Mouse (Mus musculus): ENCODE results near the gene Lsm5. TPM values are rescaled to one million over a fixed set of nuclear protein-coding genes. Genes with fewer than 3 reads are reported as not detected.
A peak's percentile ranks its signal among the peaks of the same experiment; 100 is the strongest.

The Lsm5 gene
- 4.0 and 7.2 TPM in 2 replicates for polyA plus RNA-seq (2012; rRNA removed)

- TF ChIP-seq CTCF (conservative IDR thresholded peaks at IDR 0.05; ENCODE audit: insufficient read depth, insufficient read length, low read depth, low read length) (no peak), POLR2A (IDR thresholded peaks at IDR 0.05; ENCODE audit: low read depth, low read length) (no peak)
- Histone ChIP-seq H3K36me3 (ENCODE audit: control insufficient read depth, insufficient read depth, low read length) (no peaks in the 10 kb centered on the region), H3K27me3 (replicated peaks; ENCODE audit: control insufficient read depth, insufficient read depth, low read length) (no peaks in the 10 kb centered on the region), H3K4me3 (ENCODE audit: insufficient read depth, low read depth, low read length) (peak within 1 kb of the TSS; percentile 93), H3K4me1 (ENCODE audit: control insufficient read depth, insufficient read depth, low read length) (no peaks in the 10 kb centered on the region), H3K27ac (ENCODE audit: insufficient read depth, low read depth, low read length) (no peak within 1 kb of the TSS)
- DNase-seq = peak; percentile 94
- under 1% methylated on average over 46 of the region's 46 CpGs for WGBS
These were observed at the start of gene Lsm5 for GRCm38 (mm10) chr6:56703931-56704900. Lsm5 (minus strand) TSS chr6:56704710.

- Histone ChIP-seq H3K4me1 (ENCODE audit: control insufficient read depth, insufficient read depth, low read length) (peaks cover 3% of the 10 kb centered on the region; the same call in 1 of the 2 replicates), H3K36me3 (ENCODE audit: control insufficient read depth, insufficient read depth, low read length) (peaks cover 9% of the 10 kb centered on the region), H3K27me3 (replicated peaks; ENCODE audit: control insufficient read depth, insufficient read depth, low read length) (no peaks in the 10 kb centered on the region), H3K27ac (ENCODE audit: insufficient read depth, low read depth, low read length) (no peak overlapping the region), H3K4me3 (ENCODE audit: insufficient read depth, low read depth, low read length) (no peak overlapping the region)
- TF ChIP-seq CTCF (conservative IDR thresholded peaks at IDR 0.05; ENCODE audit: insufficient read depth, insufficient read length, low read depth, low read length) = no peak
- TF ChIP-seq POLR2A (IDR thresholded peaks at IDR 0.05; ENCODE audit: low read depth, low read length) = no peak
- 87% methylated on average over 3 of the region's 3 CpGs for WGBS
- DNase-seq = no peak
These were observed 49.2 kb upstream of the Lsm5 start for GRCm38 (mm10) chr6:56753719-56754118.

GRCm38 (mm10) chr6:56745950-56746543, 41.5 kb upstream of the Lsm5 start:
- Histone ChIP-seq H3K36me3 (ENCODE audit: control insufficient read depth, insufficient read depth, low read length) (peaks cover 2% of the 10 kb centered on the region; the same call in 1 of the 2 replicates), H3K27me3 (replicated peaks; ENCODE audit: control insufficient read depth, insufficient read depth, low read length) (no peaks in the 10 kb centered on the region), H3K4me3 (ENCODE audit: insufficient read depth, low read depth, low read length) (no peak overlapping the region), H3K4me1 (ENCODE audit: control insufficient read depth, insufficient read depth, low read length) (no peaks in the 10 kb centered on the region), H3K27ac (ENCODE audit: insufficient read depth, low read depth, low read length) (no peak overlapping the region)
- peak; percentile 20 for DNase-seq
- no peak for TF ChIP-seq POLR2A (IDR thresholded peaks at IDR 0.05; ENCODE audit: low read depth, low read length)
- TF ChIP-seq CTCF (conservative IDR thresholded peaks at IDR 0.05; ENCODE audit: insufficient read depth, insufficient read length, low read depth, low read length) = no peak
- WGBS = 54% methylated on average over 5 of the region's 5 CpGs

GRCm38 (mm10) chr6:56732545-56732944, 28.0 kb upstream of the Lsm5 start:
- WGBS = 80% methylated on average over 2 of the region's 2 CpGs
- H3K4me1 ChIP-seq (ENCODE audit: control insufficient read depth, insufficient read depth, low read length) = no peaks in the 10 kb centered on the region
- H3K27me3 ChIP-seq (replicated peaks; ENCODE audit: control insufficient read depth, insufficient read depth, low read length) = no peaks in the 10 kb centered on the region
- TF ChIP-seq CTCF (conservative IDR thresholded peaks at IDR 0.05; ENCODE audit: insufficient read depth, insufficient read length, low read depth, low read length) = no peak
- no peak for TF ChIP-seq POLR2A (IDR thresholded peaks at IDR 0.05; ENCODE audit: low read depth, low read length)
- DNase-seq = no peak
- no peak overlapping the region for H3K27ac ChIP-seq (ENCODE audit: insufficient read depth, low read depth, low read length)
- peaks cover 10% of the 10 kb centered on the region for H3K36me3 ChIP-seq (ENCODE audit: control insufficient read depth, insufficient read depth, low read length)
- no peak overlapping the region for H3K4me3 ChIP-seq (ENCODE audit: insufficient read depth, low read depth, low read length)

GRCm38 (mm10) chr6:56720877-56721276, 16.4 kb upstream of the Lsm5 start:
- WGBS = 49% methylated on average over 3 of the region's 3 CpGs
- no peak overlapping the region for H3K4me3 ChIP-seq (ENCODE audit: insufficient read depth, low read depth, low read length)
- TF ChIP-seq POLR2A (IDR thresholded peaks at IDR 0.05; ENCODE audit: low read depth, low read length) (no peak), CTCF (conservative IDR thresholded peaks at IDR 0.05; ENCODE audit: insufficient read depth, insufficient read length, low read depth, low read length) (no peak)
- peaks cover 2% of the 10 kb centered on the region for H3K36me3 ChIP-seq (ENCODE audit: control insufficient read depth, insufficient read depth, low read length)
- H3K27ac ChIP-seq (ENCODE audit: insufficient read depth, low read depth, low read length) = no peak overlapping the region
- H3K27me3 ChIP-seq (replicated peaks; ENCODE audit: control insufficient read depth, insufficient read depth, low read length) = no peaks in the 10 kb centered on the region
- no peak for DNase-seq
- H3K4me1 ChIP-seq (ENCODE audit: control insufficient read depth, insufficient read depth, low read length) = peaks cover 4% of the 10 kb centered on the region; the same call in 1 of the 2 replicates

DNA sequence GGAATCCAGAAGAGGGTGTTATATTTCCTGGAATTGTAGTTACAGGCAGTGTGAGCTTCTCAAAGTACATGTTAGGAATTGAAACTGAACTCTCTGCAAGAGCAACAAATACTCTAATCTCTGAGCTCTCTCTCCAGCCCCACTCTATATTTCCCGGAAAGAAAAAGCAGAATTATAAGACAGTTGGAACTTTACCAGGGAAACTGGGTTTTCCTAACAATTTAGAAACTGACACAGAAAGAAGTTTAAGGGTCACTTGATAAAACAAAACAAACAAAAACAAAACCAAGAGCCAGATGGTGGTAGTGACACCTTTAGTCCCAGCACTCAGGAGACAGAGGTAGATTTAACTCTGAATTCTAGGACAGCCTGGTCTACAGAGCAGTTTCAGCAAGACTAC, 14.6 kb upstream of the Lsm5 start:
- DNase-seq = no peak
- 50% methylated on average over 1 of the region's 1 CpGs for WGBS
- H3K27ac ChIP-seq (ENCODE audit: insufficient read depth, low read depth, low read length) = no peak overlapping the region
- no peaks in the 10 kb centered on the region for H3K36me3 ChIP-seq (ENCODE audit: control insufficient read depth, insufficient read depth, low read length)
- no peak overlapping the region for H3K4me3 ChIP-seq (ENCODE audit: insufficient read depth, low read depth, low read length)
- peaks cover 6% of the 10 kb centered on the region; the same call in 1 of the 2 replicates for H3K4me1 ChIP-seq (ENCODE audit: control insufficient read depth, insufficient read depth, low read length)
- TF ChIP-seq POLR2A (IDR thresholded peaks at IDR 0.05; ENCODE audit: low read depth, low read length) = no peak
- no peak for TF ChIP-seq CTCF (conservative IDR thresholded peaks at IDR 0.05; ENCODE audit: insufficient read depth, insufficient read length, low read depth, low read length)
- H3K27me3 ChIP-seq (replicated peaks; ENCODE audit: control insufficient read depth, insufficient read depth, low read length) = no peaks in the 10 kb centered on the region

GRCm38 (mm10) chr6:56715270-56715666, 10.8 kb upstream of the Lsm5 start:
- peaks cover 6% of the 10 kb centered on the region; the same call in 1 of the 2 replicates for H3K4me1 ChIP-seq (ENCODE audit: control insufficient read depth, insufficient read depth, low read length)
- TF ChIP-seq CTCF (conservative IDR thresholded peaks at IDR 0.05; ENCODE audit: insufficient read depth, insufficient read length, low read depth, low read length) = no peak
- TF ChIP-seq POLR2A (IDR thresholded peaks at IDR 0.05; ENCODE audit: low read depth, low read length) = no peak
- no peaks in the 10 kb centered on the region for H3K27me3 ChIP-seq (replicated peaks; ENCODE audit: control insufficient read depth, insufficient read depth, low read length)
- no peaks in the 10 kb centered on the region for H3K36me3 ChIP-seq (ENCODE audit: control insufficient read depth, insufficient read depth, low read length)
- peak overlapping the region; percentile 72 for H3K27ac ChIP-seq (ENCODE audit: insufficient read depth, low read depth, low read length)
- peak; percentile 51 for DNase-seq
- under 1% methylated on average over 25 of the region's 25 CpGs for WGBS
- peak overlapping the region; percentile 95 for H3K4me3 ChIP-seq (ENCODE audit: insufficient read depth, low read depth, low read length)
